Mouse (Mus musculus) stomach, embryonic 14.5 days (tissue): ENCODE measurements around the gene 1810062G17Rik. TPM values are rescaled to one million over a fixed set of nuclear protein-coding genes. Genes with fewer than 3 reads are reported as not detected.

Experiments
- ATAC-seq: fragments of 200-750 bp; cut with Nextera tagmentation; 2 replicates; pipeline ENCODE4 v1.8.0; 2017; ENCODE audit warnings: low read depth, moderate TSS enrichment; ENCODE audit not compliant: insufficient number of reproducible peaks, insufficient read depth, low FRiP score
- H3K27ac ChIP-seq: fragments of 300-500 bp; sonication (generic); 2 replicates; pipeline ENCODE4 v1.5.1; 2014; ENCODE audit warnings: mild to moderate bottlenecking, low read length, moderate library complexity, mixed read lengths
- H3K27me3 ChIP-seq: fragments of 300-500 bp; sonication (generic); 2 replicates; pipeline ENCODE4 v1.6.1; 2014; ENCODE audit warnings: low read length, control low read depth, mixed read lengths; ENCODE audit not compliant: control insufficient read depth, insufficient read depth
- H3K36me3 ChIP-seq: fragments of 300-500 bp; sonication (generic); 2 replicates; pipeline ENCODE4 v1.6.1; 2014; ENCODE audit warnings: mild to moderate bottlenecking, control low read depth, low read length, moderate library complexity, mixed read lengths; ENCODE audit not compliant: control insufficient read depth, insufficient read depth
- H3K4me1 ChIP-seq: fragments of 300-500 bp; sonication (generic); 2 replicates; pipeline ENCODE4 v1.6.1; 2014; ENCODE audit warnings: low read length, control low read depth, mixed read lengths; ENCODE audit not compliant: control insufficient read depth, insufficient read depth
- H3K4me2 ChIP-seq: fragments of 300-500 bp; sonication (generic); replicated peaks from 2 replicates; pipeline ENCODE4 v1.6.1; 2014; ENCODE audit warnings: low read depth, low read length, control low read depth
- H3K4me3 ChIP-seq: fragments of 300-500 bp; sonication (generic); 2 replicates; pipeline ENCODE4 v1.5.1; 2014; ENCODE audit warnings: low read depth, low read length, control low read depth
- H3K9ac ChIP-seq: fragments of 300-500 bp; sonication (generic); replicated peaks from 2 replicates; pipeline ENCODE4 v1.6.1; 2014; ENCODE audit warnings: low read depth, mild to moderate bottlenecking, control low read depth, low read length, moderate library complexity, mixed read lengths
- H3K9me3 ChIP-seq: fragments of 300-500 bp; sonication (generic); 2 replicates; pipeline ENCODE4 v1.6.1; 2016; ENCODE audit warnings: low read depth, low read length, control low read depth; ENCODE audit not compliant: control insufficient read depth
- WGBS: fragments of 180-500 bp; shearing (Covaris S2); extraction: QIAGEN DNeasy Blood & Tissue Kit; methylation state at CpG from one replicate; pipeline ENCODE4 v1.1.7; 2014; 5-methylcytosine and 5-hydroxymethylcytosine counted together
- polyA plus RNA-seq: library from polyadenylated mRNA; unstranded; fragments of >200 nt; fragmentation: Nextera tagmentation; extraction: Ambion mirVana; gene quantifications from 2 replicates; pipeline ENCODE4 v1.2.1, GENCODE M21; 2014

1810062G17Rik gene
- polyA plus RNA-seq: 2.0 and 2.1 TPM in 2 replicates

- H3K27me3 ChIP-seq: no peaks in the 10 kb centered on the region
- WGBS: under 1% methylated on average over 32 of the region's 32 CpGs
Observed at GRCm38 (mm10) chr3:36475532-36476087, at the start of gene 1810062G17Rik, which contains the start of gene Anxa5. Gene 1810062G17Rik (plus strand): TSS chr3:36475937. Gene Anxa5 (minus strand): TSS chr3:36475894.

GRCm38 (mm10) chr3:36427386-36427785 lies 48.4 kb upstream of the 1810062G17Rik start:
- Histone ChIP-seq H3K4me3 (no peak overlapping the region), H3K27ac (no peak overlapping the region), H3K36me3 (no peaks in the 10 kb centered on the region), H3K4me2 (no peak overlapping the region), H3K4me1 (no peaks in the 10 kb centered on the region), H3K9ac (no peak overlapping the region), H3K27me3 (no peaks in the 10 kb centered on the region), H3K9me3 (no peaks in the 10 kb centered on the region)
- 95% methylated on average over 8 of the region's 8 CpGs for WGBS
- ATAC-seq: no peak

More at GRCm38 (mm10) chr3:36475532-36476087, at the start of gene 1810062G17Rik, which contains the start of gene Anxa5:
- no peaks in the 10 kb centered on the region for H3K36me3 ChIP-seq
- ATAC-seq: peak; percentile 99
- peak within 1 kb of the TSS; percentile 61 for H3K4me2 ChIP-seq
- no peaks in the 10 kb centered on the region for H3K9me3 ChIP-seq
- H3K4me1 ChIP-seq: peaks cover 5% of the 10 kb centered on the region; the same call in 1 of the 2 replicates
- H3K27ac ChIP-seq: peak within 1 kb of the TSS; percentile 84
- peak within 1 kb of the TSS; percentile 44 for H3K9ac ChIP-seq
- peak within 1 kb of the TSS; percentile 49 for H3K4me3 ChIP-seq

GRCm38 (mm10) chr3:36430360-36430759 lies 45.4 kb upstream of the 1810062G17Rik start:
- Histone ChIP-seq H3K36me3 (no peaks in the 10 kb centered on the region), H3K4me1 (no peaks in the 10 kb centered on the region), H3K9me3 (no peaks in the 10 kb centered on the region), H3K27me3 (no peaks in the 10 kb centered on the region), H3K9ac (no peak overlapping the region), H3K27ac (no peak overlapping the region), H3K4me2 (no peak overlapping the region), H3K4me3 (no peak overlapping the region)
- WGBS: 81% methylated on average over 1 of the region's 1 CpGs
- ATAC-seq: no peak

GRCm38 (mm10) chr3:36440280-36440679 lies 35.5 kb upstream of the 1810062G17Rik start:
- H3K9ac ChIP-seq: no peak overlapping the region
- H3K27ac ChIP-seq: no peak overlapping the region
- H3K27me3 ChIP-seq: no peaks in the 10 kb centered on the region
- H3K9me3 ChIP-seq: no peaks in the 10 kb centered on the region
- H3K4me2 ChIP-seq: no peak overlapping the region
- 54% methylated on average over 4 of the region's 4 CpGs for whole genome bisulfite sequencing
- ATAC-seq: no peak
- H3K4me1 ChIP-seq: no peaks in the 10 kb centered on the region
- H3K36me3 ChIP-seq: no peaks in the 10 kb centered on the region
- no peak overlapping the region for H3K4me3 ChIP-seq

GRCm38 (mm10) chr3:36442426-36442825 lies 33.3 kb upstream of the 1810062G17Rik start:
- ATAC-seq: no peak; the same call in 1 of the 2 replicates
- no peak overlapping the region for H3K4me3 ChIP-seq
- WGBS: 0% methylated on average over 2 of the region's 2 CpGs
- no peaks in the 10 kb centered on the region for H3K36me3 ChIP-seq
- H3K4me2 ChIP-seq: no peak overlapping the region
- H3K27me3 ChIP-seq: no peaks in the 10 kb centered on the region
- H3K27ac ChIP-seq: no peak overlapping the region
- H3K9ac ChIP-seq: no peak overlapping the region
- no peaks in the 10 kb centered on the region for H3K4me1 ChIP-seq
- no peaks in the 10 kb centered on the region for H3K9me3 ChIP-seq

GRCm38 (mm10) chr3:36446041-36446440 lies 29.7 kb upstream of the 1810062G17Rik start:
- H3K4me2 ChIP-seq: no peak overlapping the region
- no peak for ATAC-seq
- H3K9me3 ChIP-seq: no peaks in the 10 kb centered on the region
- H3K4me3 ChIP-seq: no peak overlapping the region
- H3K27ac ChIP-seq: no peak overlapping the region
- no peaks in the 10 kb centered on the region for H3K4me1 ChIP-seq
- H3K27me3 ChIP-seq: no peaks in the 10 kb centered on the region
- H3K9ac ChIP-seq: no peak overlapping the region
- 93% methylated on average over 3 of the region's 3 CpGs for WGBS
- peaks cover 24% of the 10 kb centered on the region for H3K36me3 ChIP-seq

- no peak overlapping the region for H3K4me2 ChIP-seq
- H3K4me3 ChIP-seq: no peak overlapping the region
- no peak overlapping the region for H3K9ac ChIP-seq
- no peak for ATAC-seq
- no peaks in the 10 kb centered on the region for H3K9me3 ChIP-seq
- no peak overlapping the region for H3K27ac ChIP-seq
- no peaks in the 10 kb centered on the region for H3K27me3 ChIP-seq
- H3K36me3 ChIP-seq: peaks cover 25% of the 10 kb centered on the region
- WGBS: 77% methylated on average over 5 of the region's 5 CpGs
- no peaks in the 10 kb centered on the region for H3K4me1 ChIP-seq
Observed at GRCm38 (mm10) chr3:36446506-36446905, 29.2 kb upstream of the 1810062G17Rik start.

- no peak overlapping the region for H3K27ac ChIP-seq
- H3K4me1 ChIP-seq: no peaks in the 10 kb centered on the region
- WGBS: 67% methylated on average over 6 of the region's 6 CpGs
- H3K9ac ChIP-seq: no peak overlapping the region
- no peak overlapping the region for H3K4me3 ChIP-seq
- peaks cover 25% of the 10 kb centered on the region for H3K36me3 ChIP-seq
- H3K27me3 ChIP-seq: no peaks in the 10 kb centered on the region
- H3K4me2 ChIP-seq: no peak overlapping the region
- no peaks in the 10 kb centered on the region for H3K9me3 ChIP-seq
- no peak for ATAC-seq
Observed at GRCm38 (mm10) chr3:36446918-36447317, 28.8 kb upstream of the 1810062G17Rik start.
